Mouse (Mus musculus): Measurements from ENCODE around the gene Senp5.

Senp5 gene

DNA sequence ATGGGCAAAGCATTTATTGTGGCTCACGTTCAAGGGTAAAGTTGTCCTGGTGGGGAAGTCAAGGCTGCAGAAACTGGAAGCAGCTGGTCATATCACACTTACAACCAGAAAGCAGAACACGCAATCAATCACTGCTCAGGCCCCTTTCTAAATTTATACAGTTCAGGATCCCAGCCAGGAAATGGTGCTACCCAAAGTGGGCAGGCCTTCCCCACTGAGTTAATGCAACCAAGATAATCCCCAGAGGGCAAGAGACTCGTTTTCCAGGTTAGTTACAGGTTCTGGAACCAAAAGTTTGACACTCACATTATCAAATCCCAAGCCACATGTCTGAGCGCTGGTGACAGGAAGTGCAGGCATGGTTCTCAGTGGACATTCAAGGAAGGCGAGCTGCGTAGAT is 64.2 kb downstream of the Senp5 start:
- no peak for DNase-seq (ENCODE audit: low spot score)

DNA sequence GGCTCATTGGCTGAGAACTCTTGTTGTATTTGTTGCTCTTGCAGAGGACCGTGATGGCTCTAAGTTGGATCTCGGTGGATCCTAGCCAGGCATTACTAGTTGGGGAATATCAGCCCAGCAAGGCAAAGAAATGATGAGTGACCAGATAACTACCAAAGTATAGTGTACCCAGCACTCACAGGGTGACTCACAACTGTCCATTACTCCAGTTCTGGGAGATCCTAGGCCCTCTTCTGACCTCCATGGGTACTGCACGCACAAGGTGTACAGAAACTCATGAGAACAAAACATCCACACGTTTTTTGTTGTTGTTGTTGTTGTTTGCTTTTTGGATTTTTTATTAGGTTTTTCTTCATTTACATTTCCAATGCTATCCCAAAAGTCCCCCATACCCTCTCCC is 66.5 kb downstream of the Senp5 start:
- DNase-seq (ENCODE audit: low spot score): no peak

GRCm38 (mm10) chr16:31935091-31935979 is 67.8 kb downstream of the Senp5 start:
- DNase-seq (ENCODE audit: low spot score): no peak

- no peak for DNase-seq (ENCODE audit: low spot score)
Measured at GRCm38 (mm10) chr16:31934550-31935010, 68.5 kb downstream of the Senp5 start.

- DNase-seq (ENCODE audit: low spot score): no peak
Measured at GRCm38 (mm10) chr16:31933751-31934549, 69.1 kb downstream of the Senp5 start, which contains the start of gene Pigz. TSS of gene Pigz (plus strand) at chr16:31933851.

GRCm38 (mm10) chr16:31932840-31933697 is 70.0 kb downstream of the Senp5 start:
- DNase-seq (ENCODE audit: low spot score): peak; percentile 64

GRCm38 (mm10) chr16:31932255-31932654 is 70.8 kb downstream of the Senp5 start:
- DNase-seq (ENCODE audit: low spot score): no peak

GRCm38 (mm10) chr16:31931330-31931729 is 71.8 kb downstream of the Senp5 start:
- no peak for DNase-seq (ENCODE audit: low spot score)

DNA sequence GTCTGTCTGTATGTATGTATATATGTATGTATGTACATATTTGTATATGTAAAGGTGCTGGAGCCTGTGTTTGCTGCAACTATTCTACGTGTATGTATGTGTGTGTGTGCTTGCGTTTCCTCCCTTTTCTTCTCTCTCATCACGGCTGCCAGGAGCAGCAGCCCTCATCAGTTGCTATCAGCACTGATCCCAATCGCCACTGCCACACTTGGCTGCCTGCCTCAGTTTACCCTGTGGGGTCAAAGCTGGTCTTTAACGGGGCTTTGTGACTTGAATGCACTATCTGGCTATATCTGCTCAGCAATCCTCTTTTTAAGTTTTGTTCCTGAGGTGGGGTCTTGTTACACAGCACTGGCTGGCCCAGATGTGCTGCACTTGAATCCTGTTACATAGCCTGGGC is 75.7 kb downstream of the Senp5 start:
- DNase-seq (ENCODE audit: low spot score): no peak

DNA sequence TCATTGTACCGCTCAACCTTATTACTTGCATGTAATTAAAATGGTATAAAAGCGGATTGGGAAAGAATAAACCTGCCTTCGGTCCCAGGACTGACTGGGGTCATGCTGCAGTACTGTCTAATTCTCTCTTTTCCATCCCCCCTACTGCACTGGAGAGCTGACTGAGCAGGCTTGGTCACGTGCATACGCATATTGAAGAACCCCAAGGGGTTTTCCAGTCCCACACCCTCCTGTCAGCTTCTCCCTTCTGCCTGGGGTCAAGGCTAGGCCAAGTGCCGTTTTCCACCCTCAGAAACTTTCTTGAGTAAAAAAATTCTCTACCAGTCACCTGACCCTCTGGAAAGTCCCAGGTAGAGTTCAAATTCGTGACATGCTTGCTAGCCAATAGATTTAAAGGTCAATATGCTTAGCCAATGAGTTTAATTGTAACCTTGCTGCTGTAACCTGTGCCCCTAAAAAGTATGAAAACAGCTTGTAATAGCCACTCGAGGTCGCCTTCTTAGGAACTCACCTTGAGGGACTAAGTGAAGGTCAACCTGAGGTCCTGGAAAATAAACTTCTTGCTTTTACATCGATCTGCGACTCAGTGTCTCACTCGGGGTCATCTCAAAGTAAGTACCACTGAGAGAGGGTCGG is 76.4 kb downstream of the Senp5 start:
- no peak for DNase-seq (ENCODE audit: low spot score)

- DNase-seq (ENCODE audit: low spot score): no peak
Measured at GRCm38 (mm10) chr16:31926091-31926490, 77.0 kb downstream of the Senp5 start.

GRCm38 (mm10) chr16:31924368-31924767 is 78.7 kb downstream of the Senp5 start:
- DNase-seq (ENCODE audit: low spot score): no peak

DNA sequence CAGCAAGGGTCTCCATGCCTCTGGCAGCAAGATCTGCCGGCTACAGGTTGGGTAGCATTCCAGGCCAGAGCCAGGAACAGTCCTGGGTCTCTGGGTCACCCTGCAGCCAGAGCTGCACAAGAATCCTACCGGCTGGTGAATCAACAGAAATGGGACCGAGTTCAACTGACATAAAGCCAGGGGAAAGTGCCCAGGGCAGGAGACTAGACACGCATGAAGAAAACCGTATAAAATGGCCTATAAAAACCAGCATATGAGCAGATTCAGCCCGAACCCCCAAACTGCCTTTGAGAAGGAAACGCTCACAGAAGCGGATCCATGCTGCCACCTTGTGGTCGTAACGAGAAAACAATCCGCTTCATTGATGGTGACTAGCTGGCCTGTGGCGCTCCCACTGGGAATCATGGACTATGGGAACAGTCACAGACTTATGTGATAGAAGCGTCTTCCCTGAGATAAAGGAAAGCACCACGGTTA is 84.8 kb downstream of the Senp5 start:
- peak; percentile 67 for DNase-seq (ENCODE audit: low spot score)

- DNase-seq (ENCODE audit: low spot score): no peak
Measured at GRCm38 (mm10) chr16:31917776-31918175, 85.3 kb downstream of the Senp5 start.

- no peak for DNase-seq (ENCODE audit: low spot score)
Measured at GRCm38 (mm10) chr16:31910281-31910847, 92.7 kb downstream of the Senp5 start.
